Mouse (Mus musculus) thymus, adult 18-20 months (tissue): Measurements from ENCODE around the gene Eef1akmt3.
A peak's percentile ranks its signal among the peaks of the same experiment; 100 is the strongest.

ENCODE experiments used
- DNase-seq, 2 experiments: peaks; one replicate each; pipeline ENCODE4 v3.0.0; 2022; ENCODE audit warnings: mixed read lengths in 2 of 2

Gene Eef1akmt3

DNA sequence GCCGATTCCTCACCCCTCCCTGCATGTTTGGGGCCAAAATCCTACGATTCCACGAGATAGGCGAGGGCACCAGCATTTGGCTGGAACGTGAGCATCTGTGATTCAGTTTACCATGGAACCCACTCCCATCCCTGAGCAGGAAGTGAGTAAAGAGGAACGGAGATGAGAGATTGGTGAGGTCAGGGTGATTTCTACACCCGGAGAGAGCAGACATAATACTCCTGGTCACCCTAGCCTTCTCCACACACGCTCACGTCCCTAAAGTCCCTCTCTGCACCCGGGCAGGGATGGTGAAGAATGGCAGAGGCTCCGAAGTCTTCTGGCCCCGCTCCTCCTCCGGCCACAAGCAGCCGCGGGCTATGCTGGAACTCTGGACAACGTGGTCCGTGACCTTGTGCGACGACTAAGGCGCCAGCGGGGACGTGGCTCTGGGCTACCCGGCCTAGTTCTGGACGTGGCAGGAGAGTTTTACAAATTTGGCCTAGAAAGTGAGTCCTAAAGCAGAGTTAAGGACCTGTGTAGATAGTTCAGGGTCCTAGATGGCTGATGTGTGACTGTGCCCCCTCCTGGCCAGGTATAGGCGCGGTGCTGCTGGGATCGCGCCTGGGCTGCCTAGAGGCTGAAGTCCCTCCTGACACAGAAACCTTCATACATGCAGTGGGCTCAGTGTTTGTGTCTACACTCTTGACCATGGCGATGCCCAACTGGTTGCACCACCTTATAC lies 8.2 kb upstream of the Eef1akmt3 start:
- DNase-seq = no peak

DNA sequence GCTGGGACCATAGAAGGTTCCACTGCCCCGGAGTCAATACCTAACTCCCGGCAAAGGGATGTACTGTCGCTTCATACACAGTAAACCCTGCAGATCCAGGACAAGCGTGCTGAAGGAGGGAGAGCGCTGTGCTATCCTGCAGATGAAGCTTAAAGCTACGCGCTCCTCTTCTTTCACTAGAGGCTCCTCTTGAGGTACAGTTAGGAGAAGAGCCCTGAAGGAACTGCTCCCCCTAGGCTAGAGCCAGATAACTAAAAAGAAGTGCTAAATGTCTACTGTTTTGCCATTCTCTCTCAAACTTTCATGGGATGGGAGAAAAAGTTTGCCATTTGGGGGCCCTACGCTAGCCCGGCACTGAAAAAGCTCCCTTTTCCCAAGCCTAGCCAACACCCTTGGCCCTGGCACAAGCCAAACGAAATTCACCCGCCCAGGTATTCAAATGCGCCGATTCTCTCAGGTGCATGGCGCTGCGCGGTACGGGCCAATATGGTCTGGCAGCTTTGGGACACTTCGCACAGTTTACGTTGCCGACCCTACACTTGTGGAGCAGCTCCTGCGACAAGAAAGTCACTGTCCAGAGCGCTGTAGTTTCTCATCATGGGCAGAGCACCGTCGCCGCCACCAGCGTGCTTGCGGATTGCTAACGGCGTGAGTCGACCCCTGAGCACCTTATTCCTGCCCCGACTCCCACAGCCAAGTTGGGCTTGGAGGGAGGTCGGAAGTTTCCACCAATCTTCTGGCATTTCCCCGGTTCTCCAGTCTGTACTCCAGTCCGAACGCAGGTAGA lies 7.5 kb upstream of the Eef1akmt3 start:
- DNase-seq = no peak

GRCm38 (mm10) chr10:127047954-127048353 lies 6.6 kb upstream of the Eef1akmt3 start, which contains the start of gene Cyp27b1:
TSS of gene Cyp27b1 (plus strand) at chr10:127048250.
- no peak for DNase-seq

DNA sequence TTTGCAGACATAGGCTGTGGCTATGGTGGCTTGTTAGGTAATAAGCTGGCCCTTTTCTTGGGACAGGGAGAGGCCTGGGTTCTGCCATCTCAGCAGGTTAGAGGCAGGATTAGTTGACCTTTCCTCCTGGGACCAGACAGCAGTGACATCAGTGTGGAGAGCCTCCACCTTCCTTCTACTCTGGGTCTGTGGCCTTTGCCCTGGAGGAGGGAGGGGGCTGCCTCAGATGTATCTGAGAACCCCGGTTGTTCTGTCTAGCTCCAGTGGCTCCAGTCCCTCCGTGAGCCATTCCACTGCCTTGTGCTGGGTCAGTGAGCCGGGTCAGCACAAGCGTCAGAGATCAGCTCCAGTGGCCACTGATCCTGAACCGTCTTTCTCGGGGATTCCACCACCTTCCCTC lies 1.9 kb upstream of the Eef1akmt3 start:
- no peak for DNase-seq

DNA sequence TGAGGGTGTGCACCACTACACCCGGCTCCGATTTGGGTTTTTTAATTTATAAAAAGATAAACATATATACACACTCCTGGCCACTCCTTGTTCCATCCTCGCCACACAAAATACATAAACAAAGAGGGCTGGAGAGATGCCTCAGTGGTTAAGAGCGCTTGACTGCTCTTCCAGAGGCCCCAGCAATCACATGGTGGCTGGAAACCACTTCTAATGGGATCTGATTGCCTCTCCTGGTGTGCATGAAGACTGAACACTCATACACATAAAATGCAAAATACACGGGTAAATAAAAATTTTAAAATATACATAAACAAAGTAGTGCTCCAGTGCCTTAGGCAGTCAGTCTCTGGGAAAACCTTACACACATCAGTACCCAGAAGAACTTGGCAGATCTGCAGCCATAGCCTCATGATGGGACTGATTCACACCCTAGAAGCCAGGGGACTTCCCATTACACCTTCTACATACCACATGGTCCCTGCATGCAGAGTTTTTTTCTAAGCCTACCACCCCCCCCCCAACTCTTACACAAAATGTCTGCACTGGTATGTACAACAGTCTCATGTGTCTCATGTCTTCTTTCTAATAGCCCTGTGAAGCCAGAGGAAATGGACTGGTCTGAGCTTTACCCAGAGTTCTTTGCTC lies 1.3 kb upstream of the Eef1akmt3 start:
- no peak for DNase-seq

DNA sequence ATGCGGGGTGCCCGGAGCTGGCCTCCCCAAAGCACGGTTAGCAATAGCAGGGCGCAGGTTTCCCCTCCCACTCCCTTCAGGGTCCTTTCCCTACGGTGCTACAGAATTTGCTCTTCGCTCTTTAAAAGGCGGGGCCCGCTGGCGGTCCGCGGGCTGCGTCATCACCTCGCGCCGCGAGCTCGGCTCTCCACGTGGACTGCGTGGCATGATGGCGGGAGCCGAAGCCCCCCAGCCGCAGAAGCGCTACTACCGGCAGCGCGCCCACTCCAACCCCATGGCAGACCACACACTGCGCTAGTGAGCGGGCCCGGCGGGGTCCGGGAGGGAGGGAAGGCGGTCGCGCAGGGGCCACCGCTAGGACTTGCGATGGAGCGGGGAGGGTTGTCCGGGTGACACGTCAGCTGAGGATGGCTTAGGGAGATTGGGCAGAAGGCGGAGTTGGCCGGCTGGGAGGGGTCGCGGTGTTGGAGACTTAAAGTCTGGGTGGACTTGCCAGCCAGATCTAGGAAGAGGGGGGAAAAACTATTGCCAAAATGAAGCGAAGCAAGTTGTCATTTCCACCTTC lies 543 bp upstream of the Eef1akmt3 start:
- peak; percentile 40 to 55 for DNase-seq

GRCm38 (mm10) chr10:127040569-127041214 lies 621 bp downstream of the Eef1akmt3 start:
- no peak for DNase-seq

- DNase-seq = no peak
Measured at GRCm38 (mm10) chr10:127037641-127038040, 3.7 kb downstream of the Eef1akmt3 start.

DNA sequence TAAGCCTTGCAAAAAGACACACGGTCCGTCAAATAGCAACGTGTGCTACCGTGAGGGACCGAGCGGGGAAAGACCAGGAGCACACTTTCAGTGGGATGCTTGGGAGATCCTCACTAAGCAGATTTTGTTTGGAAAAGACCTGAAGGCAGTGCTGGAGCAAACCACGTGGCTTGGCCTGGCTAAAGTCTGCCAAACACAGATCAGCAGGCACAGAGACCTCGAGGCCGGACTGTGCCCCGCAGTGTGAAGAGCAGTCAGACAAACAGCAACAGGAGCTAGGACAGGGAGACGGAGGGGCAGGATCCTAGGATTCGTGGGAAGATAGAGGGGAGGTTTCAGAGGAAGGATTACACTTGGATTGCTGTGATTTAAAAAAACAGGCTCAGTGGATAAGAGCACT lies 5.0 kb downstream of the Eef1akmt3 start:
- DNase-seq = no peak

DNA sequence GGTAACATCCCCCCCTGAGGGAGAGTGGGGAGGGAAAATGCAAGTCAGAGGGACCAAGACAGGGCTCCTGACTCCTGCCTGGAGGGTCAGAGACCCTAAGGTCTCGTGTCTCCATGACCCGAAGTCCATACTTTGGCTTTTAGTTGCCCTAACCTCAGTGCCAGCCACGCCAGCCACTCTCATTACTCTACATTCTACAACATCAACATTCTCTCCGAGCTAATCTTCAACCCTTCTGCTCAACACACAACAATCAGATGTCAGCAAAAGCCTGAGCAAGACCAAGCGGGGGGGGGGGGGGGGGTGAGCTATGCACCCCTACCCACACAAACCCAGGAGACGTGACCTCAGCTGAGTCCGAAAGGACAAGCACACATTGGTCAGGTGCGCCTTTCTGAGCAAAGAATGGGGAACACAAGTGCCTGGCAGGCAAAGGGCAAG lies 8.0 kb downstream of the Eef1akmt3 start:
- DNase-seq = no peak

DNA sequence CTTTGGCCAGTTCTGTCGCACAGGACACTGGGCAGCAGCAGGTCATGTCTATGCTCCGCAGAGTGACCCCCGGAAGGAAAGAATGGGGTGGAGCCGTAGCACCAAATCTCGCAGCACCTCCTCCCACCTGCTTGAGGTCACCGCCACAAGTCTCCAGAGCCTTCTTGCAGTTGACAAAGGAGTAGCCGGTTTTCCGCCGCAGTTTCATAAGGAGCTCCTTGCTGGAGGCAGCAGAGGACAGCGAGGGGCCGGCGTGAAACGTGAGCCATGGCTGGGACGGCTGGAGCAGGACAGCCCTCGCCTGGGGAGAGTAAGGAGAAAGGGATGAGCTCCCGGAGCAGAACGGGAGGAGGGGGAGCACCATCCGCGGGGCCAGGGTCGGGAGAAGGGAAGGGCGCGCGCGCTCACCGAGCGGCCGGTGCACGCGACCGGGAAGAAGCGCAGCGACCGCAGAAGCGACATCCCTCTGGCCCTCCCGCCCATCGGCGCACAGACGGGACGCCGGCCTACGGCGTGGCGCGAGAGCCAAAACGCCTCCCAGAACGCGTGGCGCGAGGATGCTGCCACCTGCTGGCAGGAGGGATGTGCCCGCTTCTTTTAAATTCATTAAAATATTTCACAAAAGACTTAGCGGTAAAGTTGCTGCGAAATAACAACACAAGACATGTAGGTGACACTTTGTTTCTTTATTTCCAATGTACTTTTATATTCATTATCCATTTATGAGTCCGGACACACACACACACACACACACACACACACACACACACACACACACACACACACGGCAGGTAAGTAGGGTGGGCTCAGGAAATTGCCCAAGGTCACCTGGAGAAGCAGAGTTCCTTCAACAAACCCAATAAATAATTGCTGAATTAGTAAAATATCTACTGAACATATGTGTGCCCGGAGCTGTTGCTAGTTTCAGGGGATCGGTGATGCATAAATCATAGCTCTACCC lies 10.7 kb downstream of the Eef1akmt3 start, which contains the start of gene Tsfm:
Tsfm (minus strand) TSS at position 505 of the 961 bp plus-strand sequence.
- peak; percentile 79 to 82 for DNase-seq

DNA sequence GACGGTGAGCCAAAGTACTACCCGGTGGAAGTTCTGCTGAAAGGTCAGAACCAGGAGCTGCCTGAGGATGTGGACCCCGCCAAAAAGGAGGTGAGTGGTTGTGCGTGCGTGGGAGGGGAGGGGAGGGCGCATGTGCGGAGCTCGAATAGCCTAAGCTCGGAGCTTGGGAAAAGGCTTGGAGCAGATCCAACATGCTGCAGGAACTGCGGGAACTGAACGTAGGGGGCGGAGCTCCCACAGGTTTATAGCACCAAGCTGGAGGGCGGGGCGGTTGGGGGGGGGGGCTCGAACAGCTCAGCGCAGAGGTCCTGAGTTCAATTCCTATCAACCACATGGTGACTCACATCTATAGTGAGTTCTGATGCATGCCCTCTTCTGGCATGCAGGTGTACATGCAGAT lies 22.9 kb downstream of the Eef1akmt3 start:
- no peak for DNase-seq

DNA sequence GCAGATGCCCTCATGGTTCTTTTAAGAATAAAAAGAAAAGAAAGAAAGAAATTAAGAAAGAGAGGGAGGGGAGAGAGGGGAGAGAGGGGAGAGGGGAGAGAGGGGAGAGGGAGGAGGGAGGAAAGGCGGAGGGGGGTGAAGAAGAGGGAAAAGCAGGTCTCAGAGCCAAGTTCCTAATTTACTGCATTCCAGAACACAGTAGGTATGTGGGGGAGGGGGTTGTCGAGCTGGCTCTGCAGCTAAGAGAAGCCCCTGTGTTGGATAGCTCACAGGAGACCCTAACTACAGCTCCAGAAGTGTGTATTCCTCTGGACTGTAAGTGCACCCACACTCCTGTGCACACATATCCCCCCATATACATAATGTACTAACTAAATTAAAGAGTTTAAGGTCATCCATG lies 24.2 kb downstream of the Eef1akmt3 start:
- no peak for DNase-seq

- DNase-seq = no peak
Measured at GRCm38 (mm10) chr10:127016488-127016887, 24.8 kb downstream of the Eef1akmt3 start.

GRCm38 (mm10) chr10:127003806-127004205 lies 37.5 kb downstream of the Eef1akmt3 start:
- DNase-seq = no peak

DNA sequence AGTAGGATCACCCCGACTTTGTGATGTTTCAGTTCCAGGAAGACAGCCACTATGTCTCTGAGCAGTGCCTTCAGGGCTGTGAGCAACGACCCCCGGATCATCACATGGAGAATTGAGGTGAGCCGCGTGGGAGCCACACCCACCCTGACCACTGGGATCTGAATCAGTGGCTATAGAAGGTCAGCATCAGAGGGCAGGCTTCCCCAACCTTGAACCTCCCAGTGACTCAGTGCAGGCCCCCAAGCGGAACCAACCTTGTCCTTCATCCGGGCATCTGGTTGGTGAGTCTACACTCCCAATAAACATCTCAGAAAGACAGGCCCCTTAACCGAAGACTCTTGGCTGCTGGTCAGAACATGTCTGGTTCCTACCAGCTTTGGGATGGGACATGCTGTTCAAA lies 38.0 kb downstream of the Eef1akmt3 start:
- DNase-seq = no peak

DNA sequence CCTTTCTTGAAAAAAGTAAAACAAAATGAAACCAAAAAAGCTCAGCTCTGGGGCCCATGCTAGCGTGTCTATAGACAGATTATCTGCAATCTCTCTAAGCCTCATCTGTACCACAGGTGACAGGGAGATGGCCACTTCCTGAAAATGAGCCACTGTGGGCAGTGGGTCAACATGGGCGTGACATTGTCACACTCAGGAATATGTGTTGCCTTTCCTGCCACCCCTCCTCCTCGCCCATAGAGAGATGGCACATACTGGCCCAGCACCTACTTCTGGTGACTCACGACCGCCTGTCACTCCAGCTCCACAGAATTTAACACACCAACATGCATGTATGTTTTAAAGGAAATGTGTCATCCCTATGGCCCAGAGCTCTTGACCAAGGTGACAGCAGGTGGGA lies 38.5 kb downstream of the Eef1akmt3 start:
- DNase-seq = no peak

DNA sequence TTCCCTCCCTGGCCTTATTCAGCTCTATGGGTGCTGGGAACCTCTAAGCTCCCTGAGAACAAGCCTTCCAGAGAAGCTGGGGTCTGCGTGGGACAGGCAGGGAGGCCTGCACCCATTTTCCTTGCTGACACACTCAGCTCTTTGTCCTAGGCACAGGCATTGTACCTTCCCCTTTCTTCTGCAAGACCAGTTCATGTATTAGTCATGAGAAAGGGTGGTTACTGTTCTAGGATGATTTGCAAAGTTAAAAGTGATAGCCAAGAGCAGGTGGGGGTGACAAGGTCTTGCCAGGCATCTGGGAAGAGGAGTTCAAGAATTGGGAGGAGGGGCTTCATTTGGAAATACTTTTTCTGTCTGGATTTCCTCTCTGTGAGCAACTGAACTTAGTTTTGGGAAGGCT lies 39.3 kb downstream of the Eef1akmt3 start:
- DNase-seq = no peak

- no peak for DNase-seq
Measured at GRCm38 (mm10) chr10:127001297-127001696, 40.0 kb downstream of the Eef1akmt3 start.

DNA sequence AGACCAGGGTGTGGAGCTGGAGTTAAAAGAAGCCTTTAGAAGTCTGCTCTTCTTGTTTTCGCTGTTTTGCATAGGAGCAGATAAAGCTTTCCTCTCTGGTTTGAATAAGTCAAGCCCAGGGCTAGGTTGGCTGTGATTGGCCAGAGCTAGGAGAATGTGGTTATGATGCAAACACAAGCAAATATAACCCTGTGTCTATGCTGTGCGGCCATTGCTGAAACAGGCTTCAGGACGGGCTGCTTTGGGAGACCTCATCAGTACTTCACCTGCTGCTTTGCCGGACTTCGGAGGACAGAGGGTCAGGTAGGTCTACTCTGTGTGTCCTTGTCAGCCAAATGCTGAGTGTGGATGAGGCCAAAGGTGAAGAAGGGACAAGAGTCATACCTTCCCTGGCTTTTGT lies 40.8 kb downstream of the Eef1akmt3 start, which contains the start of gene Avil:
Avil (plus strand) TSS at position 181 of the 400 bp plus-strand sequence.
- DNase-seq = no peak
